Mouse (Mus musculus): ENCODE measurements at regions not wholly inside any gene's neighbourhood (a gene's known extent, or its start where the extent isn't known, plus 50 kb on each side); places are given as distances from the start of the nearest gene placed in this dataset.

GRCm38 (mm10) chr4:134990651-134991050 is 60.0 kb downstream of the Syf2 start:
- no peak for DNase-seq

- no peak for DNase-seq
These were observed 62.9 kb downstream of the Syf2 start for GRCm38 (mm10) chr4:134993526-134994122.

GRCm38 (mm10) chr4:134994205-134994604 is 63.5 kb downstream of the Syf2 start:
- DNase-seq = no peak

- DNase-seq = no peak
These were observed 64.0 kb downstream of the Syf2 start for GRCm38 (mm10) chr4:134994648-134995047.

- DNase-seq = no peak
These were observed 64.4 kb downstream of the Syf2 start for GRCm38 (mm10) chr4:134995052-134995451.

GRCm38 (mm10) chr4:134996121-134996520 is 65.4 kb downstream of the Syf2 start:
- no peak for DNase-seq

GRCm38 (mm10) chr4:134997461-134998434 is 67.0 kb downstream of the Syf2 start:
- peak; percentile 25 to 47 for DNase-seq

GRCm38 (mm10) chr4:134998928-134999658 is 68.4 kb downstream of the Syf2 start:
- DNase-seq = no peak

GRCm38 (mm10) chr4:135002091-135002925 is 71.6 kb downstream of the Syf2 start:
- no peak for DNase-seq

- DNase-seq = no peak
These were observed 80.7 kb downstream of the Syf2 start for GRCm38 (mm10) chr4:135011365-135011764.

- DNase-seq = no peak
These were observed 82.2 kb downstream of the Syf2 start for GRCm38 (mm10) chr4:135012945-135013344.

- DNase-seq = peak; percentile 8 to 14
These were observed 83.2 kb downstream of the Syf2 start for GRCm38 (mm10) chr4:135013932-135014331.

- peak; percentile 57 for DNase-seq
These were observed 87.3 kb downstream of the Syf2 start for GRCm38 (mm10) chr4:135018018-135018417.

- DNase-seq = no peak
These were observed 88.4 kb downstream of the Syf2 start for GRCm38 (mm10) chr4:135019120-135019519.

GRCm38 (mm10) chr4:135020262-135020991 is 89.7 kb downstream of the Syf2 start:
- DNase-seq = no peak

GRCm38 (mm10) chr4:135023200-135023599 is 92.5 kb downstream of the Syf2 start:
- no peak for DNase-seq

- DNase-seq = no peak
These were observed 94.7 kb upstream of the Runx3 start for GRCm38 (mm10) chr4:135025802-135026201.

- DNase-seq = no peak
These were observed 93.3 kb upstream of the Runx3 start for GRCm38 (mm10) chr4:135027136-135027535.

GRCm38 (mm10) chr4:135029723-135030122 is 90.7 kb upstream of the Runx3 start:
- DNase-seq = no peak

GRCm38 (mm10) chr4:135032461-135032860 is 88.0 kb upstream of the Runx3 start:
- DNase-seq = no peak

GRCm38 (mm10) chr4:135033302-135033701 is 87.2 kb upstream of the Runx3 start:
- DNase-seq = no peak

- DNase-seq = peak; percentile 59 to 61
These were observed 86.0 kb upstream of the Runx3 start for GRCm38 (mm10) chr4:135034406-135034805.
